Mouse (Mus musculus) left cerebral cortex, postnatal 25 days (tissue): ENCODE measurements around the gene Tmem88b. TPM values are rescaled to one million over a fixed set of nuclear protein-coding genes. Genes with fewer than 3 reads are reported as not detected.
"Not testable (repeated sequence)": the region's sequence is repeated elsewhere in the genome, so short reads cannot be mapped to it uniquely, and the experiment has no call there.

Source experiments
- DNase-seq, 2 experiments: peaks; one replicate each; pipeline ENCODE4 v3.0.0; 2022; ENCODE audit warnings: low spot score in 2 of 2, mixed read lengths in 1 of 2
- intact Hi-C: fragments of 180-260 bp; cut with DNase I; formaldehyde crosslinking; loops from one replicate; pipeline ENCODE4 v1.15.1; 2025
- total RNA-seq, 2 experiments: library from RNA; stranded (reverse); gene quantifications; 2 replicates each; pipeline ENCODE4 v1.2.3; 2021

Tmem88b gene
- total RNA-seq, 2 experiments from 2014 or later, result 16.8 to 20.7 TPM

DNA sequence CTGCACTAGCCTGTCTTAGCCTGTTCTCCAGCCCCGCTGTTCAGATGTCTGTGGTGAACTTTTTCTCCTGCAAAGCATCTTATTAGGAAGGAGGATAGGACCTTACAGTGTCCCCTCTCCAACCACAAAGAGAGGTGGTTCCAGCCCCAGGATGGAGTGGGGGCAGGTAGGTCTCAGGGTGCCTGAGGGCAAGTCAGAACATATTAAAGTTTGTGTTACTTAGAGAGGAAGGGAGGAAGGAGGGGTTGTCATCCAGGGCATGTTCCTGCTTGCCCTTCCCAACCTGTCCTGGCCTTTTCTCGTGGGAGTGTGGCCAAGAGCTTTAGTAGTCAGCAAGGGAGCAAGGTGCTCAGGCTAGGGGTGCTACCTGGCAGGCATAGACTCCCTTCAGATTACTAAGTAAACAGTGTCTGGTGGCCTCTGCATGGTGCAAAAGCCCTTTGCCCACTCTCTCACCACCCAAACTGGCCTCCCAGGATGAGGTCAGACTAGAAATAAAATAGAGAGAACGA, 5.0 kb upstream of the Tmem88b start:
- DNase-seq, result no peak
- intact Hi-C loops, result no loop called here

DNA sequence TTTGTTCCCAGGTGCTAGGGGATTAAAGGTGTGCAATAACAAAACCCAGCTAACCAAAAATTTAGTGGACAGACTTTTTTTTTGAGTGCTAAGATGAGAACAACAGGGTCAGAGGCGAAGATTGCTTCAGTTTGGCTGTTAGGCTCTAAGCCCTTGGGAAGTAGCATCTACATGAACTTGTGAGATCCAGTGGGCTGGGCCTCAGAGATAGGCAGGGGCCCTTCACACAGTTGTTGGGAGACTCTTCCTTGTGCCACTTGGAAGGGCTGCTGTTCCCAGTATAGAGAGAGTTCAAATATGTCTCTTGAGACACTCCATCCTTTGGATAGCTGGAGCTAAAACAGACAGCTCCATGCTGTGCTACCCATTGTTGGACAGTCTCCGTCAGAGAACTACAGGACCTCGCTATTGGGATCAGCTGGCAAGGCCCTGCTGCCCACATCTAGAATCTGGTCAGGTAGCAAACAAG, 4.4 kb upstream of the Tmem88b start, which contains the start of gene Ankrd65:
Ankrd65 (plus strand) TSS at position 419 of the 469 bp plus-strand sequence.
- intact Hi-C loops, result no loop called here
- no peak for DNase-seq

DNA sequence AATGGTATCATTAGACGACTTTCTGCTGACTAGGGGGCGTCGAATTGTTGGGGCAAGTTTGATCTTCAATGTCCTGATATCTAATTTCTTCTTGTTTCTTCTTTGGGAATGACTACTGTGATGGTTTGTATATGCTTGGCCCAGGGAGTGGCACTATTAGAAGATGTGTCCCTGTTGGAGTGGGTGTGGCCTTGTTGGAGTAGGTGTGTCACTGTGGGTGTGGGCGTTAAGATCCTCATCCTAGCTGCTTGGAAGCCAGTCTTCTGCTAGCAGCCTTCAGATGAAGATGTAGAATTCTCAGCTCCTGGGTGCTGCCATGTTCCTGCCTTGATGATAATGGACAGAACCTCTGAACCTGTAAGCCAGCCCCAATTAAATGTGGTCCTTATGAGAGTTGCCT, 3.2 kb upstream of the Tmem88b start:
- intact Hi-C loops, DNase-seq: not testable (repeated sequence)

DNA sequence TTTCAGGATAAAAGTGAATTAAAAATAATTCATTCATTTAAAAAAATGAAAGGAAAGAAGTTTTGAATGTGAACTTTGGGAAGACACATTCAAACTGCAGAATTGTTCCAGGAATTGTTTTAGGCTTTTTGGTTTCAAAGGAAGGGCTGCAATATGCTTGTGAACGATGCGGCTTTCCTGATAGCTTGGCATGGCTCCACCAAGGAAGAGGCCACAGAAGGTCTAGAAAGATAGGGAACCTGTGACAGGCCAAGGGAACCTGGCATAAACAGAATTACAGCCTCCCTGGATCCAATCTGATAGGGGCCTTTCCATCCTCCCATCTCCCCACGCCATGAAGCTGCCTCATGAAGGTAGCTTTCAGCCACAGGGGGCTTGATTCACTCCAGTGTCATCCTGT, 2.6 kb upstream of the Tmem88b start:
- intact Hi-C loops, result no loop called here
- no peak for DNase-seq

- no peak for DNase-seq
- intact Hi-C loops, result no loop called here
Observed at GRCm38 (mm10) chr4:155785246-155785645, 428 bp downstream of the Tmem88b start.

DNA sequence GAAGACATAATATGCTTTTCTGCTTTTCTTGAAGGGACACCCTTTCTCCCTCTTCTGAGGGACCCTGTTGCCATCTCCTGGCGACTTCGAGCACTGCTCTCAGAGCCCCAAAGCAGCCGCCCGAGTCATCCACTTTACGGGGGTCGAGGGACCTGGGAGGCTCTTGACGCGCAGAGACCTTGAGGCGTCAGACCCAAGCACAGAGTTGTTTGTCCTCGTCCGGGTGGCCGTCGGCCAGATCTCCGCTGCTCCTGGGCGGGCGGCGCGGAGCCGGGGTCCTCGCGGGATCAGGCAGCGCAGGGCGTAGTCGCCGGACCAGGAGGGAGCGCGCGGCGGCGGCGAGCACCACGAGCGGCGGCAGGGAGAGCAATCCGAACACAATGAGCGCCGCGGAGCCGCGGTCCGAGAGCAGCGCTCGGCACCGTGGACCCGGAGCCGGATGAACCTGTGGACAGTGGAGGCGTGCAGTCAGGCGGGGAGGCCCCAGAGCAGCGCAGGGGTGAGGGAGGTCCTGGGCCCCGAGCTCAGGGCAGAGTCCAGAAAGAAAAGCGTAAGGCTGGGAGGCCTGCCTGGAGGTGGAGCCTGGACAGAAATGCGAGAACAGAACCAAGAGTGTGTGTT, 1.5 kb downstream of the Tmem88b start:
- intact Hi-C loops, result no loop called here
- peak; percentile 80 to 83 for DNase-seq

- intact Hi-C loops, result no loop called here
- DNase-seq, result peak; percentile 23 to 28
Observed at GRCm38 (mm10) chr4:155783486-155784080, 2.1 kb downstream of the Tmem88b start.

DNA sequence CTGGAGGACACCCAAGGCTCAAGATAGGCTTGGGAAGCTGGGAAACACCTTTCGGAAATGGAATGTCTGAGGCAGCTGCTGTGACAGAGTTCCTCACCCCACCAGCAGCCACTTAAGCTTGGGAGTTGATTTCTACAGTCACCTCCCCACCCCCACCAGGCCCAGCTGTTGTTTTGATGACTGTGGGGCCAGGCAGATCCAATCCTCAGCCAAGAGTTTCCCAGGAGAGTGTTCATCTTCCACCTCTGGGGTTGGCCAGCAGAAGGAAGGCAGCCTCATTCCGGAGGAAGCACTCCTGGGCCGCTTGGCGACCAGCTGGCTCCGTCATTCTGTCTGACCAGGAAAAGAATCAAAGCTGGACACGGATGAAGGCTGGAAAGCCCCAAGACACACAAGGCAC, 4.8 kb downstream of the Tmem88b start:
- intact Hi-C loops, result no loop called here
- DNase-seq, result peak in 1 of 2 experiments; percentile 39

DNA sequence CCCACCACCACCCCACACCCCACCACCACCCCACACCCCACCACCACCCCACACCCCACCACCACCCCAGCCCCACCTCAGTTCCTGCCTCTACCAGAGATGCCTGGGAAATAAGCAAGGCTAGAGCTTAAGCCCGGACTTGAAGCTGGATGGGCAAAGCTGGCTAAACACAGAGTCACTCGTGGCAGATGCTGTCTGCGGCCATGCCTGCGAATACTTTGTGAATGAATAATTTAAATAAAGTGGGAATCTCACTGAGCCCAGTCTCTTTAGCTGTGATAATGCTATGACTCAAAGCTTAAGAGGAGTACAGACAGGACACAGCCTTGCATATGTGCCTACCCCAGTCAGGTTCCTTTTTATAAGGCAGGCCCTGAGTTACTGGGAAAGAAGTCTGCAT, 6.2 kb downstream of the Tmem88b start:
- DNase-seq, result peak in 1 of 2 experiments; percentile 13
- intact Hi-C loops, result no loop called here

DNA sequence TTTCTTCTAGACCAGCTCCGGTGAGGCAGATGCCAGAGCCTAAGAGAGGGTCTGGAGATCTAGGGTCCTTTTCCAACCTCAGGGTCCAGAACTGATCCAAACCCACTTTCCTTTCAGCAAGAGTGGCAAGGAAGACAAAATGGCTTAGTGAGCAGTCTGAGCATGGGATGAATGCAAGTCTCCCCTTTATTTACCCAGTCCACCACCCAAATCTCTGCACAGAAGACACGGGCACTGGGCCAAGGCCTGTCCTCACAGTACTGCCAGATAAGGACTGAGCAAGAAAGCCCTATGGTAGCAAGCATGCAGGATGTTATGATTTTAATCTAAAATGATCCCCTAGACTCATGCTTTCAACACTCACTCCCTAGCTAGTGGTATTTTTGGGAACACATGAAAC, 7.9 kb downstream of the Tmem88b start:
- intact Hi-C loops, result no loop called here
- no peak for DNase-seq

DNA sequence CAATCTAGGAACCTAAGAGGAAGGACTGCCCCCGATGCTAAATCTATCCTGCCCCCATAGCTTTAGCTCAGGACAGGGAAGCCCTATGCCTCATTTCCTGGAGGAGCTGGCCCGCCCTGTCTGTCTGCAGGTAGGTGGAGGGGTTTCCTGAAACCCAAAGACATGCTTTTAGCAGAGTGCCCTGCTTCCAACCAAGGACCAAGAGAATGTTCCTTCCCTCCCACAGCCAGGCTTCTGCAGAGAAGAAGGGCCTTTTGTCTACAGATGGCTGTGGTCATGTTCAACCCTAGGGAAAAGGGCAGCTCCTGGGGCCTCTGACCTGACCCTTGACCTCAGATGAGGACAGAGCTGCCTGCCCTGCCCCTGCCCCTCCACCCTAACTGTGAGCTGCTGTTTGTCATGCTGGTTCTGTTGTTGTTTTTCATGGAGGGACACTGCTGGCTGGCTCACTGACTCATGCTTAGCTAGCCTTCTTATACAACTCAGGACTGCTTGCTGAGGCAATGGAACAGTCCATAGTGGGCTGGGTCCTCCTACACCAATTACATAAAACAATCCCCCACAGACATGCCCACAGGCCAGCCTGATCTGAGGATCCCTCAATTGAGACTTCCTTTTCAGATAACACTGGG, 8.9 kb downstream of the Tmem88b start:
- peak; percentile 35 to 83 for DNase-seq
- intact Hi-C loops, result no loop called here

GRCm38 (mm10) chr4:155775855-155776254, 9.8 kb downstream of the Tmem88b start:
- intact Hi-C loops, result no loop called here
- DNase-seq, result no peak

DNA sequence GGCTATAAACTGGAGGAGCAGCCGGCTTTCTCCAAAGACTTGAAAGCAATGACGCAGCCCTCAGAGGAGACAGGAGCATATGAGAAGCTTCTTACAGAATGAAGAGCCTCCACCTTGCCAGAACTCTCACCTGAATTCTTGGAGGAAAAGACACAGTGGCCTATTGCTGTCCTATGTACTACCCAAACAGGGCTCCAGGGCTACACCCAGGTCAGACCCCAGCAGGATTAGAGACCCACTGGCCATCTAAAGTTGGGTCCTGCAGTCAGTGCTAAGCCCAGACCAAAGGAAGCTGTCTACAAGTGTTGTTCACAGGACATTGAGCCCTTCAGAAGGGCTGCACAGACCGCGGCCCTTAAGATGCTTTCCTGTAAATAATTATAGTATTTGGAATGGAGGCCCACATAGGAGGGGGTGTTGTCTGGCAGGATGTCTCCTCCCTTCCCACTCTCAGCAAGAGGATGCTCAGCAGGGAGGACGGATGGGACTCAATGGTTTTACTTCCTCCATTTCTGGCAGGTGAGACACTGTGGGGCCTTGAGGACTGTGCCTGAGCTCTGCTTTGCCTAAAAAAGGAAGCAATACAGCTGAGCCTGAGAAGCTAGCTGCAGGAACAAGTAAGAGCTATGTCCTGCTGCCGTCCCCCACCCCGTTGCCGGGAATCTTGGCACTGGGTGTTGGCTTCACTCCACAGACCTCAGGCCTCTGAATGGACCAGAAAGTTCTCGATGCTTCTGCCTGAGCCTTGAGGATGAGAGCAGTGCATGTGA, 10.5 kb downstream of the Tmem88b start:
- peak; percentile 40 to 51 for DNase-seq
- intact Hi-C loops, result loop anchor here (5.0 kb wide), 1 partner anchor 53 kb away; no protein-coding TSS in a partner anchor

GRCm38 (mm10) chr4:155774280-155774754, 11.4 kb downstream of the Tmem88b start, which contains the start of gene Vwa1:
Gene Vwa1 (minus strand): TSS chr4:155774698.
- peak; percentile 84 to 89 for DNase-seq
- intact Hi-C loops, result loop anchor here (5.0 kb wide), 1 partner anchor 52 kb away; no protein-coding TSS in a partner anchor

DNA sequence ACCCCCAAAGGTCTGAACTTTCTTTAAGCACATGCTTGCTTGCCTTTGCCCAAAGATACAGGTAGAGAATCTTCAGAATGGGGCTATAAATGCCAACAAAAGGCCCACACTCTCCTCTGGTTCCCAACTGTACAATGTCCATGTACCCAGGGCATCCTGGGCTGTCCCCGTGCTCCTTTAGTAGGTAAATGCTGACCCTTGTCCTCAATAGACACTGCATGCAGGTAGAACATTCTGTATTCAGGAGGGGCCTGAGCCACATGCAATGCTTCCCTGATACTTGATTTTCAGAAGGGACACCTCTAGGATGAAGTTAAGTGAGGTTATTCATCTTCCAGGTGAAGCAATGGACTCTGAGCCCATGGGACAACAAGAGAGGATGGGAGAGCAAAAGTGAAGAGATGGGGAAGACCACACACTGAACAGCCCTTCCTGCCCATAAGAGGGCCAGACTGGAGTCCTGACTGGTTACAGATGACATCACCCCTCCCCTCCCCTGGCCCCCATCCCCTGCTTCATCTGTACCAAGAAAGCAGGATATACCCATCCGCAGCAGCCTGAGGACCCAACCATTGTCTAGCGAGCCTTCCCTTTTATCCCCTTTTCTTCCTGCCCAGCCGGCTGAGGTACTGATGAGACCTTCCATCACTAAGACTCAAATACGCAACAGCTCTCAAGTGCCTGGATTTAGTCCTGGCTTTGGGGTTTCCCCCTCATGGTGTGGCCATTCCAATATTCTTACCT, 12.2 kb downstream of the Tmem88b start:
- intact Hi-C loops, result loop anchor here (5.0 kb wide), 1 partner anchor 51 kb away; no protein-coding TSS in a partner anchor

DNA sequence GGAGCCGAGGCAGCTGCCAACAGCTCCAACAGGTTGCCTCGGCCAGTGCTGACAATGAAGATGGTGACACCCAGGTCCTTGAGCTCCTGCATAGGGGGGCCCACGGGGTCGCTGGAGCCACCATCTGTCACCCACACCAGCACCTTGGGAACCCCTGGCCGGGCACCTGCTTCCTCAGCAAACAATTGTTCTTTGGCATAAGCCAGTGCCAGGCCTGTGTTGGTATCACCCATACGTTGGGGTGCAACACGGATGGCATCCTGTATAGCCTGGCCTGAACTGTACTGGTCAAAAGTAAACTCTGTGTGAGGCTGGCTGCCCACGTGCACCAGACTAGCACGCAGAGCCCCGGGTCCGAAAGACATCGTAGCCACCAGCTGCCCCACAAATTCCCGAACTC, 12.9 kb downstream of the Tmem88b start:
- intact Hi-C loops, result loop anchor here (5.0 kb wide), 1 partner anchor 50 kb away; no protein-coding TSS in a partner anchor

More for the DNA sequence above, 12.2 kb downstream of the Tmem88b start:
- DNase-seq, result no peak

DNA sequence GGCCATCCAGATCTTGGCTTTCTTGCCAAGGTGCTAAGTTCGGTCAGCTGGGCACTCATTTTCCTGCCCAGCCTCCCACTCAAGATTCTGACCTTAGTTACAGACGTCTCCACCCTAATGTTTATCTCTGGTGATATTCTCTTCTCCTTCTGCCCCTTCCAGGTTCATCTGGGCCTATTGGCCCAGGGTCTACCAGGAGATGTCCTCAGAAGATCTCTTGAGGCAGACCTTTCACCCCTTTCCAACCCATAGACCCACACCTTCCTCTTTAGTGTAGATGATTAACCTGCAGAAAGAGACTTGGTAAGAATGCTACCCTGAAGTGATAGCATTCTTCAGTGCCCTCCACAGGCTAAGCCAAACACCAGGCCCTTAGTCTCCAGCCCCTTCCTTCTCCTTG, 14.0 kb downstream of the Tmem88b start:
- no peak for DNase-seq
- intact Hi-C loops, result loop anchor here (5.0 kb wide), 1 partner anchor 49 kb away; no protein-coding TSS in a partner anchor

More for the DNA sequence above, 12.9 kb downstream of the Tmem88b start:
- no peak for DNase-seq

GRCm38 (mm10) chr4:155770626-155771025, 15.0 kb downstream of the Tmem88b start:
- DNase-seq, result no peak
- intact Hi-C loops, result loop anchor here (5.0 kb wide), 1 partner anchor 48 kb away; no protein-coding TSS in a partner anchor
